Mouse (Mus musculus): ENCODE data around the gene Rbm5.
A peak's percentile ranks its signal among the peaks of the same experiment; 100 is the strongest.

Gene Rbm5

GRCm38 (mm10) chr9:107770374-107771290, at the start of gene Rbm5:
Rbm5 (minus strand) TSS chr9:107770996.
- DNase-seq (ENCODE audit: low spot score), result peak; percentile 96

- DNase-seq (ENCODE audit: low spot score), result no peak
Observed at GRCm38 (mm10) chr9:107812132-107812531, 41.3 kb upstream of the Rbm5 start.

GRCm38 (mm10) chr9:107810985-107811384, 40.2 kb upstream of the Rbm5 start:
- DNase-seq (ENCODE audit: low spot score), result no peak

GRCm38 (mm10) chr9:107791714-107792113, 20.9 kb upstream of the Rbm5 start:
- DNase-seq (ENCODE audit: low spot score), result no peak

GRCm38 (mm10) chr9:107782536-107783203, 11.9 kb upstream of the Rbm5 start:
- DNase-seq (ENCODE audit: low spot score), result no peak

- no peak for DNase-seq (ENCODE audit: low spot score)
Observed at GRCm38 (mm10) chr9:107776809-107777208, 6.0 kb upstream of the Rbm5 start.

GRCm38 (mm10) chr9:107774411-107774810, 3.6 kb upstream of the Rbm5 start:
- no peak for DNase-seq (ENCODE audit: low spot score)

- no peak for DNase-seq (ENCODE audit: low spot score)
Observed at GRCm38 (mm10) chr9:107771782-107772181, 986 bp upstream of the Rbm5 start.

GRCm38 (mm10) chr9:107770037-107770373, 791 bp downstream of the Rbm5 start:
- no peak for DNase-seq (ENCODE audit: low spot score)

- no peak for DNase-seq (ENCODE audit: low spot score)
Observed at GRCm38 (mm10) chr9:107769445-107770000, 1.3 kb downstream of the Rbm5 start.

- no peak for DNase-seq (ENCODE audit: low spot score)
Observed at GRCm38 (mm10) chr9:107768851-107769250, 1.9 kb downstream of the Rbm5 start.

- DNase-seq (ENCODE audit: low spot score), result no peak
Observed at GRCm38 (mm10) chr9:107759593-107759992, 11.2 kb downstream of the Rbm5 start.

- DNase-seq (ENCODE audit: low spot score), result no peak
Observed at GRCm38 (mm10) chr9:107750378-107750777, 20.4 kb downstream of the Rbm5 start.

GRCm38 (mm10) chr9:107748063-107748462, 22.7 kb downstream of the Rbm5 start:
- no peak for DNase-seq (ENCODE audit: low spot score)

- no peak for DNase-seq (ENCODE audit: low spot score)
Observed at GRCm38 (mm10) chr9:107747310-107747709, 23.5 kb downstream of the Rbm5 start.

GRCm38 (mm10) chr9:107746679-107747078, 24.1 kb downstream of the Rbm5 start:
- no peak for DNase-seq (ENCODE audit: low spot score)

GRCm38 (mm10) chr9:107744061-107744460, 26.7 kb downstream of the Rbm5 start:
- DNase-seq (ENCODE audit: low spot score), result no peak

- no peak for DNase-seq (ENCODE audit: low spot score)
Observed at GRCm38 (mm10) chr9:107738841-107739202, 32.0 kb downstream of the Rbm5 start.

GRCm38 (mm10) chr9:107738020-107738840, 32.6 kb downstream of the Rbm5 start:
- DNase-seq (ENCODE audit: low spot score), result peak; percentile 90

GRCm38 (mm10) chr9:107736185-107736485, 34.7 kb downstream of the Rbm5 start:
- no peak for DNase-seq (ENCODE audit: low spot score)

- DNase-seq (ENCODE audit: low spot score), result no peak
Observed at GRCm38 (mm10) chr9:107735356-107736184, 35.2 kb downstream of the Rbm5 start.

GRCm38 (mm10) chr9:107734567-107734971, 36.2 kb downstream of the Rbm5 start:
- no peak for DNase-seq (ENCODE audit: low spot score)
